Mouse (Mus musculus): ENCODE data around the gene Cdh12. TPM values are rescaled to one million over a fixed set of nuclear protein-coding genes. Genes with fewer than 3 reads are reported as not detected.

Gene Cdh12
- total RNA-seq, 2 experiments from 2014 or later = 39.4 to 42.8 TPM

DNA sequence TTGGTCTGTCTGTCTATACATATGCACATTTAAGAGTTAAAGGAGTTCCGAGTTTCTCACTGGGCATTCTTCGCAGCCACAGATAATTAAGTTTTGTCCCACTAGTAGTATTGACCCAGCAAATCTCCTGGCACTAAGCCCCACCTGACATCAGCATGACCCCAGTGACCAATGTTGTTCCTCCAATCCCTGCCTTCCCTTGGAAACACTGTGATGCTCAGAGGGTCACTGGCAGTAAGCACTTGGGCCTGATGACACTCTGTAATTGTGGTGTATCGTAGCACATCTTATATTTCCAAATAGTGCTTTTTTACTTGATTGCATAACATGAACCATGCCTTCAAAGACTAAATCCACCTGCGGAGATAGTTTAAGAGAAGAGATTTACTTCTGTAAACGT is 235.1 kb downstream of the Cdh12 start:
- DNase-seq (ENCODE audit: low spot score in 2 of 2) = no peak

DNA sequence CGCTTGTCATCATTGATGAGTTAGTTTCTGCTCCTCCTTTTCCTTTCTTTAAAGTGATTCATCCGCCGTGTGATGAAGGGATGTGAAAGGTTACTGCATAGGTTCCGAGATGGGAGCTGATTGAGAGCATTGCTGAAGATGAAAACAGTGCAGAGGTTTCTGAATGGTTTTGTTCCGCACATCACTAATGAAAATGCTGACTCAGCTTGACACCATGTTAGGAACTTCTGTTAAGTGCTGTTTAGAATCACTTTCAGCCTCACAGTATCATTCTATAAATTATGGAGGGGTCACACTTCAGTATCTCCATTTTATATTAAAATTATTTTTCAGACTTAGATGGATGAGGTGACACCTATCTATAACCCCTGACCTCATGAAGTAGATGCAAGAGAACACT is 247.2 kb downstream of the Cdh12 start:
- DNase-seq (ENCODE audit: low spot score in 2 of 2) = no peak

DNA sequence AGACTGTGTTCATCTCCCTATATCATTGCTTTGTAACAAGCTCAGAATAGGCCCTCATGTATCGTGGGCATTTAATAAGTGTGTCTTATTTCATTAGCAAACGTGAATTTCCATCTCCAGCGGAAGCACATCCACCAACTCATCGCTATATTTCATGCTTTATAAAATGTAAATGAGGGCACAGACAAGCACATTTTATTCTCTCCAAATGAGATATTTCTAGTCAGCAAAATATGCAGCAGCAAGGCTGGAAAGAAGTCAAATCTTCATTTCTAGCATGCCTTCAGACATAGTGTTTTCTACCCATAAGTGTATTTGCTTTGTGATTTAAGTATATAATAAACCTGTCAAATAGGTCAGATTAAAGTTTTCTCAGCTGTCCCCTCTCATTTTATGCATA is 262.8 kb downstream of the Cdh12 start:
- DNase-seq (ENCODE audit: low spot score in 2 of 2) = no peak

DNA sequence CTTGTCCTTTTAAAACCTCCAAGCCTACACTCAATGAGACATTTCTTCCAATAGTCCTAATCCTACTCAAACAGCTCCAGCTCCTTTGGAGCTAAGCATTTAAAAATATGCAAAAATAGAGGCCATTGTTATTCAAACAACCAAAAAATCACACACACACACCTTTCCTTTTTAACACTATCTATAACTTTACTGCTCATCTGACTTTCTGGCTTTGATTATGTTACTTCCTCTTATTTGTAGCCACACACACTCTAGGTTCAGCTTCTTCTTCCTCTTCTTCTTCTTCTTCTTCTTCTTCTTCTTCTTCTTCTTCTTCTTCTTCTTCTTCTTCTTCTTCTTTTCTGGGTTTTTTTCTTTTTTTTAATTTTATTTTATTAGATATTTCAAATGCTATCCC is 323.2 kb downstream of the Cdh12 start:
- DNase-seq (ENCODE audit: low spot score in 2 of 2) = no peak

DNA sequence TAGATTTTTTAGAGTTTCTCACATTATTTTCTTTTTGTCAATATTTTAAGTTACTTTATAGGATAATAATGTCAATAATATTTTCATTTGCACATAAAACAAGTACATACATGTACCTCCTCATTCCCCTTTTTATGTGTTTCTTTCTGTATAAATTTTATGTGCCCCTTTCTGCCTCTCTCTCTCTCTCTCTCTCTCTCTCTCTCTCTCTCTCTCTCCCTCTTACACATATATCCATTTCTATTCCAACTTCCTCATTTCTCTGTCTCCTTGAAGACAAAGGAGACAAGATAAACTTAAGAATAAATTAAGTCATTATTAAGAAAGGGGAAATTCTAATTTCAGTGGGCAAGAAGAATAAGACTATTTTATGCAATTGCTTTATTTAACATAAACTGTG is 324.4 kb downstream of the Cdh12 start:
- DNase-seq (ENCODE audit: low spot score in 2 of 2) = no peak

DNA sequence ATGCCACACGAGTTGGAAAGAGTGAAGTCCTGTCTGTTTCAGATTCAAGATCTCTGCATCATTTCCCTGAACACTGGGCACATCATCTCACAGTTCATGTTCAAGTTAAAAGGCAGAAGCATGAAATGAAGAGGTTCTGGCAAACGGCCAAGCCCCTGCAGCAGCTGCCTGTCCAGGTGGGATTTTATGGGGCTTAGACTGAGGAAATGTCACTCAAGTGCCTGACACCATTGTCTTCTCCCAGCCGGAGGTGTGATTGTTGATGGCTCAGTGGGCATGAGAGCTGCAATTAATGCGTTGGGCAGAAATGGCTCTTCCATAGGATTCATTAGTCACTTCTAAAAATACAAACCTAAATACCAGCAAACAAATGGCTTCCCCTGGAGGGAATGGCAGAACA is 347.9 kb downstream of the Cdh12 start:
- DNase-seq (ENCODE audit: low spot score in 2 of 2) = no peak

DNA sequence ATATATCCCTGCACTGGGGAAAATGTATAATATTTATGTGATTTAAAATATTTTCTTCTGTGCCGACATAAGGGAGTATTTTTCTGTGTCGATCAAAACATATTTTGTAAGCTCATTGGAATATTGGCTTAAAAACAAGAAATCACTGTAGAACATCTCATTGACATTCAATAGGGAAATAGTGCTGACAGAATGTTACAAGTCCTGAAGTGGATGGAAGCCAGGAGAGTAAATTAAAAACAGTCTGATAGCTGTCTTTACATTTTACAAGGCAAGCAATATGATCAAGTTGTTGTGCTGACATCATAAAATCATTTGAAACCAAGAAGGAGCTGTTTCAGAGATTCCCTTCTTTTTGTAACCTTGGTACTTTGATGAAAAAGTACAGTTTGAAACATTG is 349.5 kb downstream of the Cdh12 start:
- DNase-seq (ENCODE audit: low spot score in 2 of 2) = no peak

DNA sequence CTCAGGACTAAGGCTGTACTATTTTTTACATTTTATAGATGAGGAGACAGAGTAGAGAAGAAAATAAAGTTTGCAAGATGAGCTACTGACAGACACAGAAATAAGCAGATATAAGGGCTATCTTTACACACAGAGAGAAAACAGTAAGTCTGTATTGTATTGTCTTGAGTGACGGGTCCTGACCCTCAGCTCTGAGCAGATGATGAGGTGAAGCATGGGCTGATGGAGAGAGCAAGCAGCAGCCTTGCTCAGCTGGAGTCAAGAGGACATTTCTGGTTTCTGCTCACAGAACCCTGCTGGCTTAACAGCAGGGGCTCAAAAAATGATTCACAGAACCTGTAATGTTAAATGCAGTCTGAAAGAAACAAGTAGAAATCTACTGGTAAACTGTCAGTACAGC is 386.8 kb downstream of the Cdh12 start:
- no peak for DNase-seq (ENCODE audit: low spot score in 2 of 2)

DNA sequence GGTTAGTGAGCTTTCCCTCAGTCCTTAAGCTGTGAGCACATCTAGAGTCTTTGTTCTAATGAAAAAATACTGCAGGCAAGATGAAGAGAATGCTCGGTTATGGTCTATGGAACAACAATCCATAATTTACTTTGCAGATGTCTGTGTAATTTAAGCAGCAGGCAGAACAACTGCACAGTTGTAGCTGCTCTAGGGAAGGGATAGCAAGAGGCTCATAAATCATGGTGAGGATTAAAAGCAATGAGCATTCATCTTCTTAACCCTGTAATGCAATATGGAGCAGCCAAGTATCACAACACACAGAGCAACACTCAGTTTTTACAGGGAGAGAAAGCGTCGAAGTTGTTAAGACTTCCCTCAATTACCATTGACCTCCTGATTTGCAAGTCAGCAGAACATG is 387.9 kb downstream of the Cdh12 start:
- DNase-seq (ENCODE audit: low spot score in 2 of 2) = no peak

DNA sequence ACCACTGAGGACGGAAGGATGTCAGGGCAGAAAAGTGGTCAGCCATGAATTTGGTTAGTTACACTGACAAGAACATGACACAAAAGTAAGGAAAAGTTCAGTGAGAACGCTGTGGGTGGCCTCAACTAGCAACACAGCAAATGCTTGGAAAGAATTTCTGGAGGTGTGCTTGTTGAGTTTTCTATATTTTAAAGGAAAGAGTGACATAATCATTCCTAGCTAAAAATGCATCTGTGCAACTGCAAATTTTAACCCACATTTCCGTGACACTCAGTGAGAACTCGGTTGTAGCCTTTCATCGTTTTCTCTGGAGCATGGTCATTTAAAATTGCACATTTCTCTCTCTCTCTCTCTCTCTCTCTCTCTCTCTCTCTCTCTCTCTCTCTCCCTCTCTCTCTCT is 392.4 kb downstream of the Cdh12 start:
- DNase-seq (ENCODE audit: low spot score in 2 of 2) = peak; percentile 6 to 29

DNA sequence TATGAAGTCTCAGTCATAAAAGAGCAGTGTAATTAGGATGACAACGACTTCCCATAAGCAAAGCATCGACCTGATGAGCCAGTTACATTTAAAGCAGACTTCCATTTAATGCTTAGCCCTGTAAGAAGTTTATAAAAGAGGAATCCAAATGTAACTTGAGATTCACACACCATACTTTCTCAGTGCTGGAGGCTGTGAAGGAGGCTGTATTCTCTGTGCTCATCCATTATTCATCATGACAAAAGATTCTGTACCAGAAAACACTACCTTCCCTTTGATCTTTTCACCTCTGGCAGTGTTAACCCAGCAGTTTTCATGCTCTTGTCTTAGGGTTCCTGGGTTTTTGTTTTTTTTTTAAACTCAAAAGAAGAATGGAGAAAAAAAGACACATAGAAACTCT is 414.0 kb downstream of the Cdh12 start:
- no peak for DNase-seq (ENCODE audit: low spot score in 2 of 2)

DNA sequence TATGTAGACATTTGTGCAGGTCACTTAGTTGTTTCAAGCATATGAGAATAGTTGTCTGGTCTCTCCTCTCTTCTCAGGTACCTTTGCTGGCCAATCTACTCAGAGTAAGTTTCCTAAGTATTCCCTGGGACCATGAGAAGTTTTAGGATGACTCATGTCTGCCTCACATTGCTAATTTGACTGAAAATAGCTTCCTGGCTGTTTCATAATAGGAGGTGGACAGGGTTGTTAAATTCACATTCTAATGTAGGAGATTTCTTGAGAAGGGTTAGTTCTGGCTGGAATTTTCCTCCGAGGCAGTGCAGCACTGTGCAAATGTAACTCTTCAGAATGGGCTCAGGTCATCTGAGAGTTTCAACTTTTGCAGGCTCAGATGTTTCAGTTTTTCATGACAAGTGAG is 423.5 kb downstream of the Cdh12 start:
- no peak for DNase-seq (ENCODE audit: low spot score in 2 of 2)

DNA sequence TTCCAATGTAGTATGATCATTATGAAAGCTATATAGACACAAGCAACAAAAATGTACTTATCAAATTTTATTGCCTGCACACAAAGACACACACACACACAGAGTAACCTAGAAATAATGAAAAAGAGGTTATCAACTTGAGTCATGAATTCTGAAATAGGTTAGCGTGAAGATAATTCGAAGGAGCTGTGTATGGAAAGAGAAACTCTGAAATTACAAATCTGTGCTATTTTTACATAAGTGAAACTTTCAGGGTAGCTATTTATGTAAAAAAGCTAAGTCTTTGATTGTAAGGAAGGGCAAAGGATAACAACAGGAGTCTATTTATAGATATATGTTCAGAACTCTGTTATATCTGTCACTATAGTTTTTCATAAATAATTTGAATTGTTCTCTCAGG is 427.9 kb downstream of the Cdh12 start:
- no peak for DNase-seq (ENCODE audit: low spot score in 2 of 2)

DNA sequence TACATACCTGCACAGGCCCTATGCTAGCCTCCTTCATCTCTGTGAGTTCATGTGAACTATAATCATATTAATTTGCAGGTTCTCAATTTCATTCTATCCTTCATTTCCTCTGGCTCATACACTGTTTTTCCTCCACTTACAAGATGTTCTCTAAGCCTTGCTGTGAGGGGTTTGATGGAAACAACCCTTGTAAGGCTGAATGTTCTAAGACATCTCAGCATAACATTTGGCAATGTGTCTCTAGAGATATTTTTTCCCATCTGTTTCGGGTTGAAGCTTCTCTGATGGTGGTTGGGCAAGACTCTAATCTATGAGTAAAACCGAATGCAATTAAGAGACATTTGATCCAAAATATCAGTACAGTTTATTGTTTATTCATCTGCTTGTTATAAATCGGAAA is 444.4 kb downstream of the Cdh12 start:
- DNase-seq (ENCODE audit: low spot score in 2 of 2) = no peak

DNA sequence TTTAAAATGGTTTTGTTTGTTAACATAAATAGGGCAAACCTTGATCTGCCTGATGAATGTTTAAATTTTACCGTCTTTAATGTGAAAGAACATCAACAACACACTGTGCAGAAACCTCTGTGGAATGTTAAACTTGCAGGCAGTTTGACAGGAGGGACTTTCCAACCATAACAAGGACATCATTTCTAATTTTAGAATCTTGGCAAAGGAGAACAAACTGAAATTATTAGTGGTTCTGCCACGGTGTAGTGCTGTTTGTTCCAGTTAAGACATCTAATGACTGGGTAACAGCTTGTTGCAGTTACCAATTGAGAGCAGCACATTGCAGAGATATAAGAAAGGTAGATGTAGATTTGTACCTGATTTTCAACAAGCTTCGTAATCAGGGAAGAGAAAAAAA is 453.5 kb downstream of the Cdh12 start:
- no peak for DNase-seq (ENCODE audit: low spot score in 2 of 2)

DNA sequence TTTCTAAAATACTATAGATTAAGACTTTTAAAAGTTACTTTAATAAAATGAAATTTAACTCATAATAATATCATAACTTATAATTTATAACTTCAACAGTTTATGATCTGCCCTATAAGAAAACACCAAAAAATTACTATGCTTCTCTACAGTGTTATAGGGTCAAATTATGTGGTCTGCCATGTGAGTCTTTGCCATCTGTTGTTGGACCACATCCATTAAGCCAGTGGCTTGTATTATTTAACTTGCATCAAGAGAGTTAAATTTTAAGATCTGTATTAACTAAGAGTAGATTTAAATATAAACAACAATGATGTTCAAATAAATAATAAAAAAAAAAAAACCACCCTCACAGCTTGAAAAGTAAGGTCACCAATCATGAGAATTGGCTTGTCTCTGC is 479.2 kb downstream of the Cdh12 start:
- no peak for DNase-seq (ENCODE audit: low spot score in 2 of 2)

DNA sequence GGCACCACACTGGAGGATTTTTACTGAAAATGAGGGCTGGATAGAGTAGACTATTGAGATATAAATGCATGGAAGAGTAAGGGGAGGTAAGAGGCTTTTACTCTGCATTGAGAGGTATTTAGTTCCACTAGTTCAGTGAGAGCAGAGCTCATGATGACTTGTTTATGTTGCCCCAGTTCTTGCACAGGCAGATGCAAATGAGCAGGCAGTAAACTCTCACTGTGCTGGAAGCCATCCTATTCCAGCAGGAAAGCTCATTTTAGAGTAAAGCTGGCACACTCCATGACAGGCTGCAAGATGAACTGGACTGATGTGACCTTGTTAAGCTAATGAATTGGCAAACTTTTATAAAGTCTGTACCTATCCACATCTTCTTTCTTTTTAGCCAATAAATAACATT is 494.9 kb downstream of the Cdh12 start:
- no peak for DNase-seq (ENCODE audit: low spot score in 2 of 2)

DNA sequence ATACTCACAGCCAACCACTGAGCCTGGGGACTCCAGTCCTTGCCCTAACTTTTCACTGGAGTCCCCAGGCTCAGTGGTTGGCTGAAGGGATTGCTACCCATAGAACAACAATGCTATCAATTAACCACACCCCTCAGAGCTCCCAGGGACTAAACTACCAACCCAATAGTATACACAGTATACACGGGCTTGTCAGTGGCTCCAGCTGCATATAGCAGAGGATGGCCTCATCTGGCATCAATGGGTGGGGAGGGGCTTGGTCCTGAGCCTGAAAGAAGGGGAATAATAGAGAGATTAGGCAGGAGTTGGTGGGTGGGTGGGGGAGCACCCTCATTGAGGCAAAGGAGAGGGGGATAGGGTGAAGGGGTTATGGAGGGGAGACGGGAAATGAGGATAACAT is 518.4 kb downstream of the Cdh12 start:
- no peak for DNase-seq (ENCODE audit: low spot score in 2 of 2)

DNA sequence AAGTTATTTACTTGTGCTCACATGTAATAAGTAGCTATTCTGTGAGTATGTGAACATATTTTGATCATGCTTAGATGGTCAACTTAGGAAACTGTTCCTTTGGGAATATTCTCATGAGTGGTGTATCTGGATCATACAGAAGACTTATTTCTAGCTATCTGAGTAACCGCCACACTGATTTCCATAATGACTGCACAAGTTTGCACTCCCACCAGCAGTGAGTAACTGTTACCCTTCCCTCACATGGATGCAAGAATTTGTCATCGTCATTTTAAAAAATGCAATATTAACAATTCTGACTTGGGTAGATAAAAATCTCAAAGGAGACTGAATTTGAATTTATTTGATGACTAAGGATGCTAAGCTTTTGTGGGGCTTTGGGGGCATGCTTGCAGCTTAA is 522.0 kb downstream of the Cdh12 start:
- peak in 1 of 2 experiments; percentile 21 for DNase-seq (ENCODE audit: low spot score in 2 of 2)

DNA sequence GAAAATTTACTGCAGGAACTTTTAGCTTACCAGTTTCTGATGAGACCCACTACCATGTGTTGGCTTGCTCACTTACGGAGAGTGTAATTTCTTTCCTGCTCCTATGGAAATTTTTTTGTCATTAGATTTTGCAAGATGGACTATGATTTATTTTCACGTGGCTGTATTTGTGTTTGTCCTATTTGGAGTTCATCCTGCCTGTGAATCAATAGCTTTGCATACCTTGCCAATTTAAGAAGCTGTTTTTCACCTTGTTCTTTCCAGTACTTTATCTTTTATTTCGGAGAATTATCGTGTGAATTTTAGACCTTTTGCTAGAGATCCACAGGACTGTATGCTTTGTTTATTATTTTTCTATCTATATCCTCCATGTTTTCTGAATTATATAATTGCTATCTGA is 551.5 kb downstream of the Cdh12 start:
- DNase-seq (ENCODE audit: low spot score in 2 of 2) = no peak

DNA sequence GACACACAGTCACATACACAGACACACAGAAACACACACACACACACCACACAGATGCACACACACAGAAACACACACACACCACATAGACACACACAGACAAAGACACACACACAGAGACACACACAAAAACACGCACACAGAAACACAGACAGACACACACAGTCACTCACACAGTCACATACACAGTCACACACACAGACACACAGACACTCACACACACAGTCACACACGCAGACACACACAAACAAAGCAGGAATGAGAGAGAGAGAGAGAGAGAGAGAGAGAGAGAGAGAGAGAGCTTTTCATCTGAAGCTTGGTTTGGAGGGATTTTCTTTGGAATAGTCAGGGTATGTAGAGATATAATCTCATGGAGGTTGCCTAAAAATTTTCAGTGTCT is 558.9 kb downstream of the Cdh12 start:
- DNase-seq (ENCODE audit: low spot score in 2 of 2) = no peak

DNA sequence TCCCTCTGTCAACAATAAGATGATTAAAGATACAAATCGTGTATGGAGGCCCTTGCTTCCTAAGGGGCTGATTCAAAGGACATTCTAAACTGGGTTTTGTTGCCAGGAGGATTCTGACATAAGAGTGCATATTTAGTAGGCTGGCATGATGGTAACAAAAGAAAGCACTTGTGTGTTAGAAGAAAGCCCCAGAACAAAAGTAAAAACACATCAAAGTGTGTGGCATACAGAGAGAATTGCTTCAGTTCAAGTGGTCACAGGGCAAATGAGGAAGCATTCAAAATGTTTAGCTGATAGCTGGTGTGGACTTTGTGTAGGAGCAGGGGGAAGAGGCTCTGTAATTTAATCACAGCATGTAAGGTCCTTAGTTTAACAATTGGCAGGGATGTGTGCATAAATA is 559.4 kb downstream of the Cdh12 start:
- DNase-seq (ENCODE audit: low spot score in 2 of 2) = no peak

DNA sequence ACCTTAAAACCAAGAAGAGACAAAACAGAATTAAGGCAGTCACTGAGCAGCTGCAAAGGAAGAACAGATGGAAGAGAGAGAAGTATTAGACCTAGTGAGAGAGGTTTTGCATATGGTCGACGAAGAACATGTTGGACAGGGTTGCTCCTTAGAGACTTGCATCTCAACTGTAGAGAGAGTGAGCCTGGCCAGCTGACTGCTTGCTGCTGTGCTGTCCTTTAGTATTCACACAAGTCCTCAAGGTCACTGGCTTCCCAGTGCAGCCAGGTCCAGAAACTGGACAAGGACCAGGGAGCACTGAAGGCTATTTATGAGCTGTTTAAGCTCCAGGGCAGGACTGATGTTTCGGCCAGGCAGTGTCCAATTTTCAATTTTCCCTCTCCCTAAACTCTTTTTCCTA is 559.9 kb downstream of the Cdh12 start:
- no peak for DNase-seq (ENCODE audit: low spot score in 2 of 2)

DNA sequence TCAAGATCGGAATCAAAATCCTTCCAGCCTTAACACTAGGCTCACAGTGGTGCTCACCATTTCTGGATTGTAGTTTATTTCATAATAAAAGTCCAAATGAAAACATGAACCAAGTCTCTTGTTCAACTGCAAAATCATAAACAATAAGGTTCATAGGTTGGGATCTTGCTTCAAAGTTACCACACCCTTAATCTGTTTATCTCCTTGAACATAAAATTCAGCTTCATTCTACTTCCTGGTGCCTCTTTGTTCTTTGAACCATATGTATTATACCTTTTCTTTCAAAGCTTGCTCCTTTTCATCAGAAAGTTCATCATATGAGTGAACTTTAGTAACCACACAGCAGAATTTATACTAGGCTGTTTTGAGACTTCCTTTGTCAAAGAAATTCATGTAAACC is 614.6 kb downstream of the Cdh12 start:
- DNase-seq (ENCODE audit: low spot score in 2 of 2) = no peak

DNA sequence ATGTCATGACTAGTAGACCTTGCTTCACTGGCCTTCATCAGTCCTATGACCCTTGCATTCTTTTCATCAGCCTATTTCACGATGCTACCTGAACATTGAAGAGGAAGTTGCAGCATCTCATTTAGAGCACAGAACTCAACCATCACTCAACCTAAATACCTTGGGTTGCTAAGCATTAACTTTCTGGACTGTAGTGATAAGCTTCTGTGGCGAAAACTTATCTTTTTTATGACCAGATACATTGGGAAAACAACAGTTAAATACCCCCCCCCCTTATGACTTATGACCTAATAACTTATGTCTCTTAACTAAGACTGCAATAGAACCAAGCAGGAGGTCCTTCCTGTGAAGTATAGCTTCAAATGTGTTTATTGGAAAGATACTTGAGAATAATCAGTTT is 620.2 kb downstream of the Cdh12 start:
- DNase-seq (ENCODE audit: low spot score in 2 of 2) = no peak
